Mouse (Mus musculus): ENCODE measurements around the gene Olfr49.

DNA sequence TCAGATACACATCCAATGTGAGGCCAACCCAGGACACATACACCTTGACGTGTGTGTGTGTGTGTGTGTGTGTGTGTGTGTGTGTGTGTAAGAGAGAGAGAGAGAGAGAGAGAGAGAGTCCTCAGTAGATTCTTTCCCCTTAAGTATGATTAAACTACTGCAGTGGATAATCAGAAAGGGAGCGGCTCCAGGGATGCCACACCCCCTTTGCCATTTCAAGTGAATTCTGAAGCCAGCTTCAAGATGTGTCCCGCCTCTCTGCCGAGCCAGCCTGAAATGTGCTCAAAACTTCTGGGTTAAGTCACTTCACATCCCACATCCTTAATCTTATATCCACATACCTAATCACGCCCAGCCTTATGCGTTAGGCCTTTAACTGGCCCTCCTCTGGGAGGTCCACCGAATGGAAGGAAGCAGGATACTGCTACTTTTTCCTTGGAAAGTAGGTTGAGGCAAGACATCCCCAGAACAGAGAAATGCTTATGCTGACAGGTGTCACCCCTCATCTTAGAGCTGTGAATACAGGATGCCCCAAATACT, 26.5 kb downstream of the Olfr49 start:
- TF ChIP-seq POLR2A (IDR thresholded peaks at IDR 0.05; ENCODE audit: insufficient read depth, low read depth, low read length) (no peak), CTCF (IDR thresholded peaks at IDR 0.05) (no peak)

Measured in heart, adult 2 months (tissue).